Mouse (Mus musculus) liver, postnatal 0 days (tissue): ENCODE data around the gene Cox7a2.

Experiments used
- CTCF ChIP-seq: sonication (generic); IDR thresholded peaks from 2 replicates; pipeline ENCODE4 v1.5.1; 2016; ENCODE audit warnings: antibody characterized with exemption, low read depth
- EP300 ChIP-seq: IDR thresholded peaks from 2 replicates; pipeline ENCODE4 v1.6.1; 2016; ENCODE audit warnings: antibody characterized with exemption, low read depth, mild to moderate bottlenecking

- no peak for TF ChIP-seq CTCF
- no peak for TF ChIP-seq EP300
Measured at GRCm38 (mm10) chr9:79809411-79809810, 49.7 kb upstream of the Cox7a2 start.
